Mouse (Mus musculus) neural tube, postnatal 0 days (tissue): ENCODE measurements around the gene Obp2b. TPM values are rescaled to one million over a fixed set of nuclear protein-coding genes. Genes with fewer than 3 reads are reported as not detected.

Experiments used
- polyA plus RNA-seq: library from polyadenylated mRNA; unstranded; fragments of >200 nt; fragmentation: Nextera tagmentation; extraction: Ambion mirVana; gene quantifications from 2 replicates; pipeline ENCODE4 v1.2.1, GENCODE M21; 2015

Gene Obp2b
- not detected in 2 replicates for polyA plus RNA-seq

GRCm38 (mm10) chr2:25736709-25737108, at the start of gene Obp2b:
Obp2b (plus strand) TSS chr2:25737009.

GRCm38 (mm10) chr2:25699743-25700142, 37.1 kb upstream of the Obp2b start, which contains the start of gene Obp2a:
Obp2a (plus strand) TSS chr2:25700043.

GRCm38 (mm10) chr2:25706643-25707481, 29.9 kb upstream of the Obp2b start, which contains the start of gene Bmyc:
Bmyc (plus strand) TSS chr2:25706739.

GRCm38 (mm10) chr2:25765269-25765668, 28.5 kb downstream of the Obp2b start, which contains the start of gene Lcn3:
Lcn3 (plus strand) TSS chr2:25765569.

GRCm38 (mm10) chr2:25776717-25777116, 39.9 kb downstream of the Obp2b start, which contains the start of gene Lcn11:
Lcn11 (plus strand) TSS chr2:25777017.

GRCm38 (mm10) chr2:25781957-25782356, 45.1 kb downstream of the Obp2b start, which contains the start of gene Gm13539:
Gm13539 (plus strand) TSS chr2:25782257.

Other genes starting within 250 kb of the Obp2b start
- gene Lcn12, start 243.1 kb upstream of the Obp2b start, polyA plus RNA-seq, result not detected in 2 replicates
- 103 and 115 TPM in 2 replicates for gene Fbxw5, start 236.3 kb upstream of the Obp2b start, polyA plus RNA-seq
- 6.2 TPM in 2 replicates for gene C8g, start 235.3 kb upstream of the Obp2b start, polyA plus RNA-seq
- 11.9 and 12.1 TPM in 2 replicates for gene Traf2, start 190.1 kb upstream of the Obp2b start, polyA plus RNA-seq
- gene Edf1, start 179.2 kb upstream of the Obp2b start, polyA plus RNA-seq, result 403 and 421 TPM in 2 replicates
- 1.0 and 3.1 TPM in 2 replicates for gene Mamdc4, start 162.2 kb upstream of the Obp2b start, polyA plus RNA-seq
- 251 and 258 TPM in 2 replicates for gene Phpt1, start 161.8 kb upstream of the Obp2b start, polyA plus RNA-seq
- 20.4 and 21.5 TPM in 2 replicates for gene Ajm1, start 155.3 kb upstream of the Obp2b start, polyA plus RNA-seq
- 56.5 and 61.3 TPM in 2 replicates for gene Rabl6, start 128.5 kb upstream of the Obp2b start, polyA plus RNA-seq
- gene Ccdc183, start 119.3 kb upstream of the Obp2b start, polyA plus RNA-seq, result 0.45 and 0.50 TPM in 2 replicates
- gene Tmem141, start 115.0 kb upstream of the Obp2b start, polyA plus RNA-seq, result 63.4 and 65.7 TPM in 2 replicates
- gene Fcna, start 109.0 kb upstream of the Obp2b start, polyA plus RNA-seq, result 13.4 and 13.6 TPM in 2 replicates
- not detected in 2 replicates for gene Lcn8, start 83.9 kb upstream of the Obp2b start, polyA plus RNA-seq
- not detected in 2 replicates for gene Lcn5, start 79.1 kb upstream of the Obp2b start, polyA plus RNA-seq
- not detected in 2 replicates for gene Lcn6, start 60.2 kb upstream of the Obp2b start, polyA plus RNA-seq
- not detected in 2 replicates for gene Lcn10, start 54.3 kb upstream of the Obp2b start, polyA plus RNA-seq
- not detected in 2 replicates for gene Obp2a, start 37.0 kb upstream of the Obp2b start, polyA plus RNA-seq
- gene Bmyc, start 30.3 kb upstream of the Obp2b start, polyA plus RNA-seq, result 259 and 263 TPM in 2 replicates
- not detected in 2 replicates for gene Lcn3, start 28.6 kb downstream of the Obp2b start, polyA plus RNA-seq
- gene Lcn11, start 40.0 kb downstream of the Obp2b start, polyA plus RNA-seq, result not detected in 2 replicates
- not detected in 2 replicates for gene Gm13539, start 45.2 kb downstream of the Obp2b start, polyA plus RNA-seq
- gene Glt6d1, start 78.8 kb downstream of the Obp2b start, polyA plus RNA-seq, result not detected in 2 replicates
- not detected in 2 replicates for gene Lcn9, start 86.1 kb downstream of the Obp2b start, polyA plus RNA-seq
- not detected in 2 replicates for gene Sohlh1, start 110.2 kb downstream of the Obp2b start, polyA plus RNA-seq
- 32.2 and 34.0 TPM in 2 replicates for gene Kcnt1, start 126.7 kb downstream of the Obp2b start, polyA plus RNA-seq
- 43.7 and 44.5 TPM in 2 replicates for gene Camsap1, start 246.3 kb downstream of the Obp2b start, polyA plus RNA-seq